Mouse (Mus musculus): ENCODE measurements at regions not wholly inside any gene's neighbourhood (a gene's known extent, or its start where the extent isn't known, plus 50 kb on each side); places are given as distances from the start of the nearest gene placed in this dataset.

DNA sequence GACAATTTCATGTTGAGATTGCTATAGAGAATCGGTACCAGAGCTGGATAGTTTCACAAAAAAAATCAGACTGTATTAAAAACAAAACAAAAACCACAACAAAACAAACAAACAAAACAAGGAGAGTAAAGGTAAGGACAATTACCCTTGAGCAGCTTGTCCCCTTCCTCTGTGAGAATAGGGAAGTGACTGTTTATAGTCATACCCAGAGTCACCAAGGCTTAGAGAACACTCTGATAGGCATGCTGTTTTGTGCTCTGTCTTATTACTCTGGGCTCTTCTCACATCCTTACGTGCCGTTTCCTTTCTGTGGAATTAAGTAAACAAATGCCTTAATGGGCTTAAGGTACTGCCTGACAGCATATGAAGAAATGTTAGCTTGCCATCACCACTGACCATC, 186.7 kb upstream of the Btg1 start:
- in situ Hi-C loops (cut with MboI; ENCODE audit: low pct_ligation_motif_present, low pct_unique_long_range_greater_than_20kb, low sequenced_read_pairs) = no loop called here
- no peaks in the 10 kb centered on the region for H3K9me3 ChIP-seq (replicated peaks; ENCODE audit: low read length)
- DNase-seq (ENCODE audit: extremely low read depth) = peak; percentile 31
- no peaks in the 10 kb centered on the region for H3K27me3 ChIP-seq (replicated peaks)
- no peak overlapping the region for H3K9ac ChIP-seq (ENCODE audit: insufficient read depth, low read depth)
- TF ChIP-seq JUND (conservative IDR thresholded peaks at IDR 0.05; ENCODE audit: low read depth, low read length) (peak; percentile 54; the same call in 1 of the 2 replicates), MXI1 (IDR thresholded peaks at IDR 0.05; ENCODE audit: low read depth, low read length) (no peak), IRF4 (IDR thresholded peaks at IDR 0.05; ENCODE audit: low read depth, low read length) (peak; percentile 79), EP300 (IDR thresholded peaks at IDR 0.05; ENCODE audit: low read length) (peak; percentile 61)
- dilution Hi-C loops (cut with MboI; ENCODE audit: extremely low pct_ligation_motif_present, extremely low pct_unique_long_range_greater_than_20kb, low sequenced_read_pairs) = no loop called here
- H3K4me1 ChIP-seq (ENCODE audit: control insufficient read depth in 1 of 2, insufficient read depth in 2 of 2) = peaks cover 0 to 10% of the 10 kb centered on the region in 2 experiments; a peak in 2 of 4 replicates
- H3K4me2 ChIP-seq (ENCODE audit: insufficient read depth, low read depth, poor library complexity, severe bottlenecking) = no peak overlapping the region
- no peaks in the 10 kb centered on the region for H3K79me2 ChIP-seq (replicated peaks; ENCODE audit: control insufficient read depth, extremely low read depth, insufficient read depth, poor library complexity, severe bottlenecking)
- H3K4me3 ChIP-seq (replicated peaks in 1 of 3; ENCODE audit: low read depth in 2 of 3, low read length in 2 of 3, poor library complexity in 1 of 3) = no peak overlapping the region
- no peak overlapping the region for H3K27ac ChIP-seq (ENCODE audit: insufficient read depth, low read depth)
- H3K36me3 ChIP-seq (replicated peaks in 1 of 2; ENCODE audit: control insufficient read depth in 1 of 2, insufficient read depth in 1 of 2, low read length in 1 of 2) = no peaks in the 10 kb centered on the region

DNA sequence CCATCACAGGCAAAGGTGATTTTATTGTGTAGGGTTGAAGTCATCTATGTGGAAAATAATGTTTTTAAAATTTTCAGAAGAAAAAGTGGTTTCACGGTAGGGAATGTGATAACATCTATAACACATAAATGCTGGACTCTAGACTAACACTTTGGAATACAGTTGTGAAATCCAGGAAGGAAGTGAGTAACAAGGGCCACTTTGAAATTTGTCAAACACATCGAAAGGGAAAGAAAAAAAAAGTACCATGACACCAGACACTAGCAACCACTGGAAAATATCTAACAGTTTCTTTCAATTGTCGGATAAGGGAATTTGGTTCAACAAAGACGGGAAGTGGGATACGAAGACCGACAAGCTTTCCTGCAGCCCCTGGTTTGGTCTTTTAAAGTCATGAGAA, 181.7 kb upstream of the Btg1 start:
- TF ChIP-seq RAD21 (IDR thresholded peaks at IDR 0.05; ENCODE audit: low read depth, low read length) = no peak
- no peak for TF ChIP-seq TCF12 (IDR thresholded peaks at IDR 0.05; ENCODE audit: low read depth, low read length)
- TF ChIP-seq MAFK (IDR thresholded peaks at IDR 0.05; ENCODE audit: insufficient replicate concordance, low read length) = no peak
- no peak for TF ChIP-seq BHLHE40 (IDR thresholded peaks at IDR 0.05; ENCODE audit: low read depth, low read length)
- TF ChIP-seq USF1 (IDR thresholded peaks at IDR 0.05; ENCODE audit: low read depth, low read length) = no peak
- no peak for TF ChIP-seq MEF2A (IDR thresholded peaks at IDR 0.05; ENCODE audit: borderline replicate concordance, low read depth, low read length)
- TF ChIP-seq POLR2A (IDR thresholded peaks at IDR 0.05; ENCODE audit: low read depth, low read length) = no peak
- TF ChIP-seq CHD1 (IDR thresholded peaks at IDR 0.05; ENCODE audit: low read depth, low read length) = no peak
- TF ChIP-seq EP300 (IDR thresholded peaks at IDR 0.05; ENCODE audit: low read length) = no peak
- dilution Hi-C loops (cut with MboI; ENCODE audit: extremely low pct_ligation_motif_present, extremely low pct_unique_long_range_greater_than_20kb, low sequenced_read_pairs) = no loop called here
- in situ Hi-C loops (cut with MboI; ENCODE audit: low pct_ligation_motif_present, low pct_unique_long_range_greater_than_20kb, low sequenced_read_pairs) = no loop called here

DNA sequence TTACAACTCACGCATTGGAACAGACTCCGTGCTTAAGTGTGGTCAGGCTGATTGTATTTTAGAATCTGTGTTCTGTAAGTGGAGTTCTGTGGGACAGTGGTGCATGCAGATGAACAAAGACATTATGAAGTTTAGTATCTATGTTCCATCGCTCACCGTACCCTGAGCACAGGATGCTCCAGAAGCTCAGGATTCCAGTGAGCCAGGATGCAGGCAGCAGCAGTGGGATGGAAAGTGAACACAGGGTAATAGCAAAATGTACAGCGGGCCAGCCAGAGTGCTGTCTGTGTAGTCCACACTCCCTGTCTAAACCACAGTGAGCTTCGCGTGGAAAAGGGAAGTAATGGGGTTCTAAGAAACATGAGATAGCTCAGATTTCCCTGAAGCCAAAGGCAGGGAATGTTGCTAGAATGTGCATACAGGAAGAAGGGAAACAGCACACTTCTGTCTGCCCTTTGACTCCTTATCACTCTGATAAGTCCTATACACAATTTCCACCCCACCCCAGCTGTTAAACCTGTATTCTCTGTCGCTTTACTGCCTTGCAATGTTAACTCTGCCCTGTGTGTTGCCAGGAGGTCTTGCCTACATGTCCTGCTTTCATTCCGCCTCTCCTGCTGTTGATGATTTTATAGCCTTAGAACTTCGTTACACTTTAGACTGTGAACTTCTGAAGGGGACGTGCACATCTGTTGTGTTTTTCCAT, 178.3 kb upstream of the Btg1 start:
- in situ Hi-C loops (cut with MboI; ENCODE audit: low pct_ligation_motif_present, low pct_unique_long_range_greater_than_20kb, low sequenced_read_pairs) = no loop called here
- no peak for DNase-seq (ENCODE audit: extremely low read depth)
- no peak overlapping the region for H3K27ac ChIP-seq (ENCODE audit: insufficient read depth, low read depth)
- no peaks in the 10 kb centered on the region for H3K27me3 ChIP-seq (replicated peaks)
- no peaks in the 10 kb centered on the region for H3K4me1 ChIP-seq (ENCODE audit: control insufficient read depth in 1 of 2, insufficient read depth in 2 of 2)
- H3K36me3 ChIP-seq (replicated peaks in 1 of 2; ENCODE audit: control insufficient read depth in 1 of 2, insufficient read depth in 1 of 2, low read length in 1 of 2) = no peaks in the 10 kb centered on the region
- H3K9ac ChIP-seq (ENCODE audit: insufficient read depth, low read depth) = no peak overlapping the region
- H3K9me3 ChIP-seq (replicated peaks; ENCODE audit: low read length) = no peaks in the 10 kb centered on the region
- H3K79me2 ChIP-seq (replicated peaks; ENCODE audit: control insufficient read depth, extremely low read depth, insufficient read depth, poor library complexity, severe bottlenecking) = no peaks in the 10 kb centered on the region
- no peak overlapping the region for H3K4me3 ChIP-seq (replicated peaks in 1 of 3; ENCODE audit: low read depth in 2 of 3, low read length in 2 of 3, poor library complexity in 1 of 3)
- dilution Hi-C loops (cut with MboI; ENCODE audit: extremely low pct_ligation_motif_present, extremely low pct_unique_long_range_greater_than_20kb, low sequenced_read_pairs) = no loop called here
- no peak overlapping the region for H3K4me2 ChIP-seq (ENCODE audit: insufficient read depth, low read depth, poor library complexity, severe bottlenecking)
- TF ChIP-seq E2F4 (IDR thresholded peaks at IDR 0.05; ENCODE audit: insufficient replicate concordance, low read depth, low read length) (no peak), USF2 (conservative IDR thresholded peaks at IDR 0.05; ENCODE audit: low read depth, low read length) (no peak), MAZ (IDR thresholded peaks at IDR 0.05; ENCODE audit: low read depth, low read length) (no peak), MAFK (IDR thresholded peaks at IDR 0.05; ENCODE audit: insufficient replicate concordance, low read length) (no peak), RCOR1 (conservative IDR thresholded peaks at IDR 0.05; ENCODE audit: low read depth, low read length) (no peak), BHLHE40 (IDR thresholded peaks at IDR 0.05; ENCODE audit: low read depth, low read length) (no peak), IRF4 (IDR thresholded peaks at IDR 0.05; ENCODE audit: low read depth, low read length) (no peak), GABPA (IDR thresholded peaks at IDR 0.05; ENCODE audit: insufficient replicate concordance, low read depth, low read length) (no peak)

More for the DNA sequence above, 181.7 kb upstream of the Btg1 start:
- no peak for DNase-seq (ENCODE audit: extremely low read depth)
- no peak overlapping the region for H3K4me2 ChIP-seq (ENCODE audit: insufficient read depth, low read depth, poor library complexity, severe bottlenecking)
- H3K4me1 ChIP-seq (ENCODE audit: control insufficient read depth in 1 of 2, insufficient read depth in 2 of 2) = peaks cover 0 to 6% of the 10 kb centered on the region in 2 experiments; a peak in 2 of 4 replicates
- H3K9me3 ChIP-seq (replicated peaks; ENCODE audit: low read length) = no peaks in the 10 kb centered on the region
- H3K27ac ChIP-seq (ENCODE audit: insufficient read depth, low read depth) = no peak overlapping the region
- H3K36me3 ChIP-seq (replicated peaks in 1 of 2; ENCODE audit: control insufficient read depth in 1 of 2, insufficient read depth in 1 of 2, low read length in 1 of 2) = no peaks in the 10 kb centered on the region
- H3K9ac ChIP-seq (ENCODE audit: insufficient read depth, low read depth) = no peak overlapping the region
- H3K79me2 ChIP-seq (replicated peaks; ENCODE audit: control insufficient read depth, extremely low read depth, insufficient read depth, poor library complexity, severe bottlenecking) = no peaks in the 10 kb centered on the region
- H3K27me3 ChIP-seq (replicated peaks) = no peaks in the 10 kb centered on the region
- no peak overlapping the region for H3K4me3 ChIP-seq (replicated peaks in 1 of 3; ENCODE audit: low read depth in 2 of 3, low read length in 2 of 3, poor library complexity in 1 of 3)

Data from CH12.LX (cell line).